Mouse (Mus musculus) megakaryocyte, embryonic 14.5 days (primary cell): Measurements from ENCODE around the gene Gm5800. TPM values are rescaled to one million over a fixed set of nuclear protein-coding genes. Genes with fewer than 3 reads are reported as not detected.
"Not testable (repeated sequence)": the region's sequence is repeated elsewhere in the genome, so short reads cannot be mapped to it uniquely, and the experiment has no call there.

Experiments
- H3K27me3 ChIP-seq: replicated peaks from 2 replicates; pipeline ENCODE3; 2012; ENCODE audit warnings: inconsistent platforms
- H3K36me3 ChIP-seq: replicated peaks from 2 replicates; pipeline ENCODE3; 2012; ENCODE audit warnings: low read length, inconsistent platforms, mixed read lengths
- H3K4me1 ChIP-seq: 2 replicates; pipeline ENCODE4 v1.6.1; 2012; ENCODE audit warnings: inconsistent platforms
- H3K4me3 ChIP-seq: replicated peaks from 2 replicates; pipeline ENCODE3; 2012; ENCODE audit warnings: moderate library complexity, mild to moderate bottlenecking, inconsistent platforms
- H3K9me3 ChIP-seq: 2 replicates; pipeline ENCODE4 v1.6.1; 2012; ENCODE audit warnings: inconsistent platforms
- FLI1 ChIP-seq: IDR thresholded peaks from 2 replicates; pipeline ENCODE4 v1.6.1; 2012; ENCODE audit warnings: low read length, inconsistent platforms, mixed read lengths
- GATA1 ChIP-seq: IDR thresholded peaks from 3 replicates; pipeline ENCODE4 v1.6.1; 2012; ENCODE audit warnings: mixed read lengths, low read length, inconsistent platforms, borderline replicate concordance
- polyA plus RNA-seq: library from polyadenylated mRNA; stranded (reverse); fragments of >175 nt; gene quantifications from 2 replicates; pipeline ENCODE4 v1.2.3, GENCODE M21; 2012; ENCODE audit warnings: low replicate concordance; ENCODE audit not compliant: insufficient read depth

Gene Gm5800
- polyA plus RNA-seq, result not detected in 2 replicates

- no peaks in the 10 kb centered on the region for H3K4me1 ChIP-seq
- no peaks in the 10 kb centered on the region for H3K9me3 ChIP-seq
- no peak within 1 kb of the TSS for H3K4me3 ChIP-seq
- H3K27me3 ChIP-seq, result no peaks in the 10 kb centered on the region
- no peak for TF ChIP-seq GATA1
- TF ChIP-seq FLI1, result no peak
- no peaks in the 10 kb centered on the region for H3K36me3 ChIP-seq
These were observed at the start of gene Gm5800 for GRCm38 (mm10) chr14:51717083-51717482. Gm5800 (minus strand) TSS chr14:51717183.

- TF ChIP-seq FLI1 (no peak), GATA1 (no peak)
- Histone ChIP-seq H3K36me3 (no peaks in the 10 kb centered on the region), H3K4me1 (peaks cover 6% of the 10 kb centered on the region), H3K9me3 (no peaks in the 10 kb centered on the region), H3K27me3 (no peaks in the 10 kb centered on the region), H3K4me3 (no peak overlapping the region)
These were observed 39.0 kb upstream of the Gm5800 start for GRCm38 (mm10) chr14:51755944-51756343.

GRCm38 (mm10) chr14:51740347-51741170 is 23.6 kb upstream of the Gm5800 start:
- TF ChIP-seq FLI1 (no peak), GATA1 (no peak)
- Histone ChIP-seq H3K36me3 (no peaks in the 10 kb centered on the region), H3K9me3 (no peaks in the 10 kb centered on the region)

GRCm38 (mm10) chr14:51739150-51739993 is 22.4 kb upstream of the Gm5800 start:
- Histone ChIP-seq H3K4me3 (no peak overlapping the region), H3K36me3 (no peaks in the 10 kb centered on the region), H3K9me3 (no peaks in the 10 kb centered on the region), H3K27me3 (peaks cover 32% of the 10 kb centered on the region), H3K4me1 (peaks cover 5% of the 10 kb centered on the region; the same call in 1 of the 2 replicates)
- TF ChIP-seq FLI1 (no peak), GATA1 (no peak)

More at GRCm38 (mm10) chr14:51740347-51741170, 23.6 kb upstream of the Gm5800 start:
- Histone ChIP-seq H3K27me3 (peaks cover 32% of the 10 kb centered on the region), H3K4me3 (peak overlapping the region; percentile 62), H3K4me1 (peaks cover 5% of the 10 kb centered on the region; the same call in 1 of the 2 replicates)

- no peak for TF ChIP-seq FLI1
- TF ChIP-seq GATA1, result no peak
- Histone ChIP-seq H3K36me3 (no peaks in the 10 kb centered on the region), H3K9me3 (no peaks in the 10 kb centered on the region), H3K4me3 (no peak overlapping the region), H3K27me3 (peaks cover 32% of the 10 kb centered on the region), H3K4me1 (peaks cover 5% of the 10 kb centered on the region; the same call in 1 of the 2 replicates)
These were observed 21.6 kb upstream of the Gm5800 start for GRCm38 (mm10) chr14:51738411-51739149.

- no peak overlapping the region for H3K4me3 ChIP-seq
- TF ChIP-seq FLI1 (no peak), GATA1 (no peak)
- H3K36me3 ChIP-seq, result no peaks in the 10 kb centered on the region
- H3K9me3 ChIP-seq, result no peaks in the 10 kb centered on the region
- peaks cover 32% of the 10 kb centered on the region for H3K27me3 ChIP-seq
- peaks cover 5% of the 10 kb centered on the region; the same call in 1 of the 2 replicates for H3K4me1 ChIP-seq
These were observed 21.0 kb upstream of the Gm5800 start for GRCm38 (mm10) chr14:51737967-51738366.

- not testable (repeated sequence) for H3K9me3 ChIP-seq, H3K4me3 ChIP-seq, H3K27me3 ChIP-seq, H3K36me3 ChIP-seq, H3K4me1 ChIP-seq
These were observed 21.6 kb downstream of the Gm5800 start, which contains the start of gene Gm17079 for GRCm38 (mm10) chr14:51695368-51695767. Gm17079 (minus strand) TSS chr14:51695468.

- Histone ChIP-seq H3K27me3 (no peaks in the 10 kb centered on the region), H3K4me1 (no peaks in the 10 kb centered on the region), H3K4me3 (no peak overlapping the region), H3K36me3 (no peaks in the 10 kb centered on the region), H3K9me3 (no peaks in the 10 kb centered on the region)
- TF ChIP-seq FLI1, result no peak
- no peak for TF ChIP-seq GATA1
These were observed 39.7 kb downstream of the Gm5800 start for GRCm38 (mm10) chr14:51677269-51677668.

Other genes with a start within 250 kb of the Gm5800 start
- gene Gm5622, start 164.4 kb downstream of the Gm5800 start, polyA plus RNA-seq, result not detected in 2 replicates
- not detected in 2 replicates for gene Gm17175, start 143.1 kb downstream of the Gm5800 start, polyA plus RNA-seq
- gene Gm17174, start 125.0 kb downstream of the Gm5800 start, polyA plus RNA-seq, result not detected in 2 replicates
- gene Gm17078, start 105.9 kb downstream of the Gm5800 start, polyA plus RNA-seq, result not detected in 2 replicates
- not detected in 2 replicates for gene Gm4181, start 81.5 kb downstream of the Gm5800 start, polyA plus RNA-seq
- gene Gm17079, start 21.7 kb downstream of the Gm5800 start, polyA plus RNA-seq, result not detected in 2 replicates
- gene Ang4, start 56.4 kb upstream of the Gm5800 start, polyA plus RNA-seq, result not detected in 2 replicates
- not detected in 2 replicates for gene AY358078, start 82.9 kb upstream of the Gm5800 start, polyA plus RNA-seq
- gene Ear6, start 136.5 kb upstream of the Gm5800 start, polyA plus RNA-seq, result not detected in 2 replicates
- 4.8 and 6.2 TPM in 2 replicates for gene Mettl17, start 167.7 kb upstream of the Gm5800 start, polyA plus RNA-seq
- gene Slc39a2, start 175.7 kb upstream of the Gm5800 start, polyA plus RNA-seq, result 0.89 TPM in 1 of 2 replicates, not detected in the other
- gene Ndrg2, start 197.0 kb upstream of the Gm5800 start, polyA plus RNA-seq, result 0.44 TPM in 1 of 2 replicates, not detected in the other
- not detected in 2 replicates for gene Tppp2, start 201.2 kb upstream of the Gm5800 start, polyA plus RNA-seq
- not detected in 2 replicates for gene Rnase13, start 205.6 kb upstream of the Gm5800 start, polyA plus RNA-seq